Mouse (Mus musculus) thymus, postnatal 25 days (tissue): Measurements from ENCODE around the gene Uba1.

Experiments
- DNase-seq: peaks from one replicate; pipeline ENCODE4 v3.0.0; 2022

The Uba1 gene

DNA sequence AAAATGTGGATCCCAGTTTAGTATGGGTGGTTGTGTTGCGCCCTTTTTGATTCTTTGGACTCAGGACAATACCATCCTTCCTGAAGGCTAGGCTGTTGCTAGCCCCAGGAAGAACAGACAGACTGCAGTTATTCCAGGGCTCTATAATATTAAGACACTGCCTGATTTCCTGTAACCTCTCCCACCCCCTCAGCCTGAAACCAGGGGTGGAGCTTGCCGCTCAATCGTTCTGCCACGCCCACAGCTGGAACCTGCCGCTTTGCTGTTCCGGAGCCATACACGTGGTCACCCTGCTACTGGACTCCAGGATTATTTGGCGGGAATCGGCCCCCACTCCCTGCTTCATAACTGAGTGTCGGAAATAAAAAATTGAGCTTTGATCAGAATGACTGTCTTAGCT is 71.9 kb downstream of the Uba1 start:
- peak; percentile 1 for DNase-seq
